Mouse (Mus musculus): ENCODE results near the gene Gm20521. TPM values are rescaled to one million over a fixed set of nuclear protein-coding genes. Genes with fewer than 3 reads are reported as not detected.
"Not testable (repeated sequence)": the region's sequence is repeated elsewhere in the genome, so short reads cannot be mapped to it uniquely, and the experiment has no call there.

Gene Gm20521
- total RNA-seq, 2 experiments from 2014 or later = 0.45 to 7.3 TPM

- DNase-seq (ENCODE audit: low spot score in 2 of 2) = peak; percentile 54 to 84
Observed at GRCm38 (mm10) chr14:54935904-54936830, 52.9 kb downstream of the Gm20521 start, which contains the start of gene Cmtm5. Gene Cmtm5 (plus strand): TSS chr14:54936261.

- no peak for DNase-seq (ENCODE audit: low spot score in 2 of 2)
Observed at GRCm38 (mm10) chr14:54936831-54937160, 53.6 kb downstream of the Gm20521 start.

GRCm38 (mm10) chr14:54937361-54938182, 54.3 kb downstream of the Gm20521 start:
- no peak for DNase-seq (ENCODE audit: low spot score in 2 of 2)

- DNase-seq (ENCODE audit: low spot score in 2 of 2) = no peak
Observed at GRCm38 (mm10) chr14:54938431-54939219, 55.4 kb downstream of the Gm20521 start.

- peak; percentile 31 to 56 for DNase-seq (ENCODE audit: low spot score in 2 of 2)
Observed at GRCm38 (mm10) chr14:54939434-54940175, 56.4 kb downstream of the Gm20521 start.

GRCm38 (mm10) chr14:54940176-54940530, 56.9 kb downstream of the Gm20521 start:
- DNase-seq (ENCODE audit: low spot score in 2 of 2) = no peak

- no peak for DNase-seq (ENCODE audit: low spot score in 2 of 2)
Observed at GRCm38 (mm10) chr14:54941024-54941978, 58.1 kb downstream of the Gm20521 start.

- DNase-seq (ENCODE audit: low spot score in 2 of 2) = no peak
Observed at GRCm38 (mm10) chr14:54942479-54942878, 59.2 kb downstream of the Gm20521 start.

- no peak for DNase-seq (ENCODE audit: low spot score in 2 of 2)
Observed at GRCm38 (mm10) chr14:54943971-54944370, 60.7 kb downstream of the Gm20521 start.

GRCm38 (mm10) chr14:54944939-54945338, 61.7 kb downstream of the Gm20521 start:
- DNase-seq (ENCODE audit: low spot score in 2 of 2) = no peak

- DNase-seq (ENCODE audit: low spot score in 2 of 2) = no peak
Observed at GRCm38 (mm10) chr14:54945975-54946704, 62.9 kb downstream of the Gm20521 start.

- not testable (repeated sequence) for DNase-seq (ENCODE audit: low spot score in 2 of 2)
Observed at GRCm38 (mm10) chr14:54947008-54947407, 63.8 kb downstream of the Gm20521 start.

Other genes starting within 250 kb of the Gm20521 start
- gene Gm17606, start 242.5 kb upstream of the Gm20521 start, total RNA-seq (2021) = not detected
- gene Cdh24, start 242.1 kb upstream of the Gm20521 start, total RNA-seq (2021) = 10 to 100 TPM; 20.4 to 22.3 TPM
- gene 1700123O20Rik, start 197.2 kb upstream of the Gm20521 start, total RNA-seq (2021) = 10 to 100 TPM; 23.4 to 24.4 TPM
- 100 to 1,000 TPM; 196 to 207 TPM for gene Acin1, start 196.5 kb upstream of the Gm20521 start, total RNA-seq (2021)
- gene Gm29776, start 184.6 kb upstream of the Gm20521 start, total RNA-seq (2021) = not detected
- not detected for gene Cebpe, start 171.3 kb upstream of the Gm20521 start, total RNA-seq (2021)
- gene Slc7a8, start 101.5 kb upstream of the Gm20521 start, total RNA-seq (2021) = 10 to 100 TPM; 52.3 to 53.1 TPM
- gene Rnf212b, start 69.3 kb upstream of the Gm20521 start, total RNA-seq (2021) = not detected
- gene Homez, start 12.5 kb upstream of the Gm20521 start, total RNA-seq (2021) = 10 to 100 TPM; 22.7 to 22.8 TPM
- 10 to 100 TPM; 19.3 to 19.7 TPM for gene Ppp1r3e, start 5.9 kb upstream of the Gm20521 start, total RNA-seq (2021)
- gene Bcl2l2, start 64 bp upstream of the Gm20521 start, total RNA-seq (2021) = 100 to 1,000 TPM; 121 to 124 TPM
- 100 to 1,000 TPM; 227 to 252 TPM for gene Pabpn1, start 9.1 kb downstream of the Gm20521 start, total RNA-seq (2021)
- 100 to 1,000 TPM; 691 to 697 TPM for gene Slc22a17, start 29.7 kb downstream of the Gm20521 start, total RNA-seq (2021)
- 10 to 100 TPM in 1 of 2 experiments, 1 to 10 TPM in 1; 9.9 to 10.5 TPM for gene Efs, start 42.7 kb downstream of the Gm20521 start, total RNA-seq (2021)
- not detected for gene Il25, start 49.3 kb downstream of the Gm20521 start, total RNA-seq (2021)
- 10 to 100 TPM; 77.1 to 86.1 TPM for gene Cmtm5, start 52.8 kb downstream of the Gm20521 start, total RNA-seq (2021)
- 1 to 10 TPM; 3.7 to 5.0 TPM for gene Myh6, start 83.5 kb downstream of the Gm20521 start, total RNA-seq (2021)
- gene Gm17428, start 93.5 kb downstream of the Gm20521 start, total RNA-seq (2021) = not detected
- 10 to 100 TPM; 10.1 to 14.4 TPM for gene Myh7, start 111.2 kb downstream of the Gm20521 start, total RNA-seq (2021)
- gene Ngdn, start 132.0 kb downstream of the Gm20521 start, total RNA-seq (2021) = 10 to 100 TPM; 30.2 to 32.7 TPM
- gene Zfhx2, start 208.9 kb downstream of the Gm20521 start, total RNA-seq (2021) = 10 to 100 TPM; 52.9 to 58.5 TPM
- 10 to 100 TPM; 17.8 to 18.3 TPM for gene Thtpa, start 211.3 kb downstream of the Gm20521 start, total RNA-seq (2021)
- gene Ap1g2, start 223.2 kb downstream of the Gm20521 start, total RNA-seq (2021) = 10 to 100 TPM; 11.3 to 14.9 TPM
- gene Jph4, start 233.5 kb downstream of the Gm20521 start, total RNA-seq (2021) = 100 to 1,000 TPM; 423 to 433 TPM

Measured in layer of hippocampus, adult 18-20 months (tissue).